Mouse (Mus musculus): ENCODE data around the gene Qpctl. TPM values are rescaled to one million over a fixed set of nuclear protein-coding genes. Genes with fewer than 3 reads are reported as not detected.

The Qpctl gene
- polyA plus RNA-seq, 1 experiment from 2014 or later, result 4.1 TPM

DNA sequence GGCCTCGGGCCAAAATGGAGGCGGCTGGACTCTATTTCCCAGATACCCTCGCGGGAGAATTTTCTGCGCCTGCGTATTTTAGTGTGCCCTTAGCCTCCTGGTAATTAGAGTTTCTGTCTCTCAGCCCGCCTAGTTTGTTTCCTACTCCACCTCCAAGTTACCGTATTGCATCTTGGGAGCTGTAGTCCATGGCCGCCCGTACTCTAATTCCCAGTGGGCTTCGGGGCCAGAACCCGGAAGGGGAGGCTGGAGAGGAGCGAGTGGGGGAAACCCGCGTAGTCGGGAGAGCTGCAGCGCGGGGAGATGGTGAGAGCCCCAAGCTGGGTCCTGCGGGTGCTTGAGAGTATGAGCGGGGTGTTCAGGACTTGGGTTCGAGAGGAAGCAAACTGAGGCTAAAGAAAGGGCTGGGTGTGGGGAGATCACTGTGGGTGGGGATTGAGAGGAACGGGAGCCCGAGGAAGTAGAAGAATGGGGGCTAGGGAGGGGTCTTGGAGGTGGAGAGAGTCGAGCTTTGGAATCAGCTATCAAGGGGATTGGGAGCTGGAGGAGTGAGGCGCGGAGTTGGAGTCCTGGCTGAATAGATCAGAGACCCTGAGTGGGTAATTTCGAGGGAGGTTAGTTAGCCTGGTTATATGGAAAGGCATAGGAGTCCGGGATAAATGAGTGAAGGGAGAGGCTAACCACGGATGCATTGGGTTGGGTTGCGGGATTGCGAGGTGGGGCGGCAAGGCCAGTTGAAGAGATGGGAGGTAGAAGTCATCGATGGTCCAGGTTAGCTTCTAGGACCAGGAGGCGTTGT, 29.3 kb downstream of the Qpctl start, which contains the start of gene Fbxo46:
Fbxo46 (plus strand) TSS at position 229 of the 799 bp plus-strand sequence.
- peak within 1 kb of the TSS; percentile 83 for H3K4me2 ChIP-seq
- H3K36me3 ChIP-seq (replicated peaks), result no peaks in the 10 kb centered on the region
- no peaks in the 10 kb centered on the region; the same call in 1 of the 2 replicates for H3K9me3 ChIP-seq (replicated peaks)
- WGBS (ENCODE audit: insufficient replicate concordance), result under 1% methylated on average over 34 of the region's 34 CpGs
- H3K4me1 ChIP-seq (replicated peaks), result peaks cover 25% of the 10 kb centered on the region
- peak within 1 kb of the TSS; percentile 45; the same call in 1 of the 2 replicates for H3K27ac ChIP-seq (replicated peaks)
- peak; percentile 96 for ATAC-seq (ENCODE audit: insufficient read depth)
- peak within 1 kb of the TSS; percentile 76 for H3K4me3 ChIP-seq (replicated peaks)
- H3K9ac ChIP-seq, result peak within 1 kb of the TSS; percentile 76
- peaks cover 16% of the 10 kb centered on the region for H3K27me3 ChIP-seq

DNA sequence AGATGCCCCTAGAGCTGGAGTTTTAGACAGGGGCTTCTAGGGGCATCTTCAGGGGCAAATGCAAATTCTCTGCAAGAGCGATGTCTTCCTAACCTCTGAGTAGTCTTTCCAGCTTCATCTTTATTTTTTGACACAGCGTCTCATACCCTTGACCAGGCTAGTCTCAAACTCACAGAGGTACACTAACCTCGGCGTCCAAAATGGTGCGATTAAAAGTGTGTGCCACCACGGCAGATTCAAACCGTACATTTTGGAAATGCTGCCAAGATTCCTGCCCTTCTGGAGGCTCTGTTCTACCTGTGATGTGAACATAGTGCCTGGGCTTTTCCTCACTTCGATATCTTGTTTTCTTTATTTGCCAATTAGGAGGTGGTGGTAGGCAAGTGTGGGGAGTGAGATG, 30.0 kb downstream of the Qpctl start:
- no peak overlapping the region for H3K27ac ChIP-seq (replicated peaks)
- H3K27me3 ChIP-seq, result peaks cover 19% of the 10 kb centered on the region
- H3K4me3 ChIP-seq (replicated peaks), result peak overlapping the region; percentile 76
- no peaks in the 10 kb centered on the region for H3K36me3 ChIP-seq (replicated peaks)
- no peak overlapping the region for H3K9ac ChIP-seq
- WGBS (ENCODE audit: insufficient replicate concordance), result 86% methylated on average over 8 of the region's 8 CpGs
- peak overlapping the region; percentile 83 for H3K4me2 ChIP-seq
- peak; percentile 3 for ATAC-seq (ENCODE audit: insufficient read depth)
- peaks cover 25% of the 10 kb centered on the region for H3K4me1 ChIP-seq (replicated peaks)
- H3K9me3 ChIP-seq (replicated peaks), result no peaks in the 10 kb centered on the region; the same call in 1 of the 2 replicates

DNA sequence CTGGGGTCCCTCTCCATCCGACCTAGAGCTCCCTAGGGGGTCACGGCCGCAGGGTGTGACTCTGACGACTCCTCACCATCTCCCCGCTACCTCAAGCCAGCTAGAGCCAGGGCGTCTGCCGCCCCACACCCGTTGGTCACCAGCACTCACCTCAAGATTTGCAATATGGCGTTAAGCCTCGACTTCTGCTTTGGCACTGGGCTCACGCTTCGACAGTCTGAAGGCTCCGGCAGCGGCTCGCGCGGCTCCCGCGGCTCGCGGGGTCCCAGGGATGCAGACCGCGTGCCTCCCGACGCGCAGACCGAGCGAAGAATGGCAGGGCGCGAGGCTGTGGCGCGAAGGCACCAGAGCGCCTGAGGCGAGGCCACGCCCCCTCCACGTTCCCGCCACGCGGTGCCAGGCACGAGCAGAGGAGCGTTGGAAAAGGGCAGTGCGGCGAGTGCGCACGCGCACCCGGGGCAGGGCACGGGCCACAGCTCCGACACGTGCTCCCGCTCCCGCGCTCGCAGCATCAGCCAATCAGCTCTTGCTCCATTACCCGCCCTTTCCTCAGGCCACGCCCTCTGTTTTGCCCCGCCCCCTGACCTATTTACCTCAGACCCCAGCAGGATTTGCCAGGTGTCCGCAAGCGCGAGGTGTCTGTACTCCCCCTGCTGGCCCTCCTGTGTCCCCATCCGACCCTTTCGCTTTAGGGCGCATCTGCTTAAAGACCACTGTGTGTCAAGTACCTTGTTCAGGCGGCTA, 30.9 kb downstream of the Qpctl start, which contains the start of gene Gm4969:
Gm4969 (minus strand) TSS at position 341 of the 744 bp plus-strand sequence.
- H3K27me3 ChIP-seq, result peaks cover 26% of the 10 kb centered on the region
- no peak within 1 kb of the TSS for H3K9ac ChIP-seq
- H3K36me3 ChIP-seq (replicated peaks), result no peaks in the 10 kb centered on the region
- H3K4me3 ChIP-seq (replicated peaks), result peak within 1 kb of the TSS; percentile 76
- H3K4me2 ChIP-seq, result peak within 1 kb of the TSS; percentile 83
- 26% methylated on average over 64 of the region's 64 CpGs for WGBS (ENCODE audit: insufficient replicate concordance)
- H3K27ac ChIP-seq (replicated peaks), result no peak within 1 kb of the TSS
- H3K4me1 ChIP-seq (replicated peaks), result peaks cover 25% of the 10 kb centered on the region
- no peaks in the 10 kb centered on the region; the same call in 1 of the 2 replicates for H3K9me3 ChIP-seq (replicated peaks)
- no peak for ATAC-seq (ENCODE audit: insufficient read depth)

DNA sequence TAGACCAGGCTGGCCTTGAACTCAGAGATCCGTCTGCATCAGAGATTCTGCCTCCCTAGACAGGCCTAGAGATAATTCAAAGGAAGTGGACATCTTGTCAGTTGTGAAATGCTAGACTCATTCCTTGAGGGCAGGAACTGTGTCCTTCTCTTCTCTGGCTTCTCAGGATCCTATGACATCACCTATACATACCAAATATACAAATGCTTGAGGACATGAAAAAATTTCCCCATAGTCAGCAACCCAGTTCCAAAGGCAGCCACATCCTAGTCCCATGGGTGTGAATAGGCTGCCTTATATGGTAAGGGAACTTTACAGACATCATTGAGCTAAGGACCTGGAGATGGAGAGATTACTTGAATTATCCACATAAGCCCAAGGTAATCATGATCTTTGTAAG, 39.5 kb downstream of the Qpctl start:
- ATAC-seq (ENCODE audit: insufficient read depth), result no peak
- H3K4me1 ChIP-seq (replicated peaks), result 0 out of 2 replicates have a peak, but pooled peaks cover 3% of the 10 kb centered on the region
- no peak overlapping the region for H3K4me3 ChIP-seq (replicated peaks)
- peaks cover 38% of the 10 kb centered on the region for H3K27me3 ChIP-seq
- H3K9me3 ChIP-seq (replicated peaks), result no peaks in the 10 kb centered on the region
- H3K36me3 ChIP-seq (replicated peaks), result no peaks in the 10 kb centered on the region
- WGBS (ENCODE audit: insufficient replicate concordance), result 46% methylated on average over 1 of the region's 1 CpGs
- H3K9ac ChIP-seq, result no peak overlapping the region
- no peak overlapping the region for H3K27ac ChIP-seq (replicated peaks)
- no peak overlapping the region for H3K4me2 ChIP-seq

DNA sequence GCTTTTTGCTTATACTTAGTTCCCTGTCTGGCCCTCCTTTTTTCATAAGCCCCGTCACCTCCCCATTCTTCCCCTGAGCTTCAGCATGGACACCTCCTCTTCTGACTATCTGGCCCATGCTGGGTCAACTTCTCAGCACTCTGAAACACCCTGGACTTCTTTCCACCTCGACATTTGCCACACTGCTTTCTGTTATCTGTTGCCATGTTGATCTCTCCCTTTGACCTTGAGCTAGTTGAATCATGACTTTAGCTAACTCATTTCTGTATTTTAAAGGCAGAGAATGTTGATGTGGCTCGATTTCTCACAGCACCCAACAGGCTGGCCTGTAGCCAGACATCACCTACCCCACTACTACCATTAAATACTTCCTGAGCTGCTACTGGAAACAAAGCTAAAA, 41.7 kb downstream of the Qpctl start:
- no peak for ATAC-seq (ENCODE audit: insufficient read depth)
- Histone ChIP-seq H3K9me3 (replicated peaks) (no peaks in the 10 kb centered on the region), H3K27ac (replicated peaks) (no peak overlapping the region), H3K9ac (no peak overlapping the region), H3K4me2 (no peak overlapping the region), H3K4me1 (replicated peaks) (0 out of 2 replicates have a peak, but pooled peaks cover 3% of the 10 kb centered on the region), H3K27me3 (peaks cover 34% of the 10 kb centered on the region), H3K36me3 (replicated peaks) (no peaks in the 10 kb centered on the region), H3K4me3 (replicated peaks) (no peak overlapping the region)
- 27% methylated on average over 3 of the region's 3 CpGs for WGBS (ENCODE audit: insufficient replicate concordance)

DNA sequence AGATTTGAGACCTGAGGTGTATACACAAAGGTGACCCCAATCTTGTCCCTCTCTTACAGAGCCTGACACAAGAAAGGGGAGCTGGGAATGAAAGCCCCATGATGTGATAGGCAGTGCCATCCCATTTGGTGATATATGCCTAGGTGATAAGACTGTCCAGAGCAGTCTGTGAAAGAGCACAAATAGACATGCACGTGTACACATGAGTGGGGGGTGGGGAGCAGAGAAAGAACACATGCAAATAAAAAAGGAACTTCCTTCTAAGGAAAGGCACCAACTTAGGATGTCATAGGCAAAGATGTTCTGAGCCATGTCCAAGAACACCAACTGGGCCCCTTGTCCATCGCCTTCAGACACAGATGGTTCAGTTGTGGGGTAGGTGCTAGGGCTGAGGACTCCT, 44.6 kb downstream of the Qpctl start:
- WGBS (ENCODE audit: insufficient replicate concordance), result 42% methylated on average over 2 of the region's 2 CpGs
- H3K27ac ChIP-seq (replicated peaks), result no peak overlapping the region
- no peak for ATAC-seq (ENCODE audit: insufficient read depth)
- no peak overlapping the region for H3K9ac ChIP-seq
- H3K27me3 ChIP-seq, result peaks cover 37% of the 10 kb centered on the region
- H3K4me3 ChIP-seq (replicated peaks), result no peak overlapping the region
- H3K4me2 ChIP-seq, result no peak overlapping the region
- 0 out of 2 replicates have a peak, but pooled peaks cover 3% of the 10 kb centered on the region for H3K4me1 ChIP-seq (replicated peaks)
- no peaks in the 10 kb centered on the region for H3K36me3 ChIP-seq (replicated peaks)
- no peaks in the 10 kb centered on the region for H3K9me3 ChIP-seq (replicated peaks)

DNA sequence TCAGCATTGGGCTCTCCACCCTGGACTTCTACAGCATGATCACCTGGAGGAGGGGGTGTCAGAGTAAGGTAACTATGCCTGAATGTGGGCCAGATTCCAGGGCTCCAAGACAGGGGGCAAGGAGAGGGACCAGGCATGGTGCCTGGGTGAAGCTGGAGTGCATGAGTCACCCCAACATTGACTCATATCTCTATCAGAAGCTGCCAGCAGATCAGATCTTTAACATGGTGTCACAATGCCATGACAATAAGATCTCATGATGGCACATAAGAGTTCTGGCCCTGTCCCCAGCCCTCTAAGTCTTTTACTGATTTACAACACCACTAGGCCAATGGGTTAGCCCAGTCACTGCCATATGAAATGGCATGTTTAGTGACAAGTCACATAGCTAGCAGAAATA, 45.4 kb downstream of the Qpctl start:
- H3K4me3 ChIP-seq (replicated peaks), result no peak overlapping the region
- no peak overlapping the region for H3K9ac ChIP-seq
- no peaks in the 10 kb centered on the region for H3K36me3 ChIP-seq (replicated peaks)
- peaks cover 42% of the 10 kb centered on the region for H3K27me3 ChIP-seq
- no peak overlapping the region for H3K4me2 ChIP-seq
- H3K4me1 ChIP-seq (replicated peaks), result 0 out of 2 replicates have a peak, but pooled peaks cover 3% of the 10 kb centered on the region
- no peak overlapping the region for H3K27ac ChIP-seq (replicated peaks)
- no peak for ATAC-seq (ENCODE audit: insufficient read depth)
- no peaks in the 10 kb centered on the region for H3K9me3 ChIP-seq (replicated peaks)

DNA sequence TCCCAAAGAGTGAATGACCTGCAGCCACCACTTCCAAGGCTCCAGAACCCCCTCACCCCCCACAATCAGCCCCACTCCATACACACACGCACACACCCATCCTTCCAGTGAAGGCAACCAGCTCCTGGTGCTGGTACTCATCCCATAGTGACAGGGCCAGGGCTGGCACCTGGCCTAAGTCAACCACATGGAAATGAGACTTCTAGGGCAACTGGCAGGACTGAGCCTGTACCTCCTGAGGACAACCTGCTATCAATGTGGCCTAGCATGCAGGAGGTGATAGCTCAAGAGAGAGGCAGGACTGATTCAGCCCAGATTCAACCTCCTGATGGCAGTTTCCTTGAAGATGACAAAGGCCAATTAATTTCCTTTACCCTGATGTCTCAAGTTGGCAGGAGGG, 48.8 kb downstream of the Qpctl start:
- ATAC-seq (ENCODE audit: insufficient read depth), result no peak
- no peak overlapping the region for H3K4me2 ChIP-seq
- WGBS (ENCODE audit: insufficient replicate concordance), result 47% methylated on average over 1 of the region's 1 CpGs
- H3K27me3 ChIP-seq, result peaks cover 62% of the 10 kb centered on the region
- no peak overlapping the region for H3K4me3 ChIP-seq (replicated peaks)
- no peak overlapping the region for H3K27ac ChIP-seq (replicated peaks)
- H3K36me3 ChIP-seq (replicated peaks), result no peaks in the 10 kb centered on the region
- peaks cover 22% of the 10 kb centered on the region for H3K4me1 ChIP-seq (replicated peaks)
- no peaks in the 10 kb centered on the region for H3K9me3 ChIP-seq (replicated peaks)
- H3K9ac ChIP-seq, result no peak overlapping the region

DNA sequence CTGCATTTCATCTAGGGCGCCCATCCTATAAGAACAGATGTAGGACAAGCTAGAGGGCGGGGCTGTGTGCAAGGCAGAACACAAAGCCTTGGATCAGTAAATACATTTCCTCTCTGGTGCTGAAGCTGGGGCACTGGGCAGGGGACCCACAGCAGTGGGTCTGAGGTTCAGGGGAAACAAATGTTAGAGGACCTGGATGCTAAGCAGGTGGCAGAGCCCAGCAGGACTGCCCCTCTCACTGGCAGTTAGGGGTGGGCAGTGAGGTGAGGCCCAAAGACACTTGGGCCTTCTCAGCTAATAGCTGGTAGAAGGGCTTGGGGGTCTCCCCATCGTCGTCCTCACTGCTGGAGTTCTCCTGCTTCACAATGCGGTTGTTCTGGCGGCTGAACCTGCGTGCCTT, 50.3 kb downstream of the Qpctl start:
- 55% methylated on average over 7 of the region's 7 CpGs for WGBS (ENCODE audit: insufficient replicate concordance)
- H3K27ac ChIP-seq (replicated peaks), result no peak overlapping the region
- ATAC-seq (ENCODE audit: insufficient read depth), result no peak
- H3K27me3 ChIP-seq, result peaks cover 77% of the 10 kb centered on the region
- no peak overlapping the region for H3K4me2 ChIP-seq
- no peak overlapping the region for H3K9ac ChIP-seq
- no peaks in the 10 kb centered on the region for H3K36me3 ChIP-seq (replicated peaks)
- H3K4me1 ChIP-seq (replicated peaks), result peaks cover 37% of the 10 kb centered on the region
- H3K4me3 ChIP-seq (replicated peaks), result no peak overlapping the region
- no peaks in the 10 kb centered on the region for H3K9me3 ChIP-seq (replicated peaks)

DNA sequence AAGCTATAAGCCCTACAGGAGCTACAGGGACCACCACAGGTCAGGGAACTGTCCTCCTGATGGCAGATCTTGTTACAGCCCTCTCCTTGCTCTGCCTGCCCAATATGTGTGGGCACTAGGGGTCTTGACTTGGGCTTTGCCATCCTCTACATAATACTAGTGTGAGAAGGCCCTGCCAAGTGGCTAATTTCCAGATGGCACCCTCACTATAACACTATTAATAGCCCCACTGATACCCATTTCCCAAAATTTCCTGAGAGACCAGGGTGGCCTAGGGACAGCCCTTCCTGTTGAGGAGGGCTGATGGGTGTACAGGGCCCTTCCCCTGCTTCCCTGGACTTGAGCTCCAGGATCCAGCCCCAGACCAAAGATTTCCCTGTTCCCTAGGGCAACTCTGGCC, 51.2 kb downstream of the Qpctl start:
- Histone ChIP-seq H3K27me3 (peaks cover 77% of the 10 kb centered on the region), H3K36me3 (replicated peaks) (no peaks in the 10 kb centered on the region), H3K4me1 (replicated peaks) (peaks cover 47% of the 10 kb centered on the region), H3K9me3 (replicated peaks) (no peaks in the 10 kb centered on the region), H3K4me3 (replicated peaks) (no peak overlapping the region), H3K27ac (replicated peaks) (no peak overlapping the region), H3K4me2 (no peak overlapping the region), H3K9ac (no peak overlapping the region)
- ATAC-seq (ENCODE audit: insufficient read depth), result no peak

DNA sequence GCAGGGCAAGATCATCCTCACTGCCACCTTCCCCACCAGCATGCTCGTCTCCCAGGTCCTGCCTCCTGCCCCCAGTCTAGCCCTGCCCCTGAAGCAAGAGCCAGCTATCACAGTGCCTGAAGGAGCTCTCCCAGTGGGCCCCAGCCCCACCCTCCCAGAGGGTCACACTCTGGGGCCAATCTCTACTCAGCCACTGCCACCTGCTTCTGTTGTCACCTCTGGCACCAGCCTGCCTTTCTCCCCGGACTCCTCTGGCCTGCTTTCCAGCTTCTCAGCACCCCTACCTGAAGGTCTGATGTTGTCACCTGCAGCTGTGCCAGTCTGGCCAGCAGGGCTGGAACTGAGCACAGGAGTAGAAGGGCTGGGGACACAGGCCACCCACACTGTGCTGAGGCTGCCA, 51.9 kb downstream of the Qpctl start:
- peaks cover 53% of the 10 kb centered on the region for H3K4me1 ChIP-seq (replicated peaks)
- H3K4me3 ChIP-seq (replicated peaks), result no peak overlapping the region
- no peak overlapping the region for H3K27ac ChIP-seq (replicated peaks)
- H3K36me3 ChIP-seq (replicated peaks), result no peaks in the 10 kb centered on the region
- H3K9ac ChIP-seq, result no peak overlapping the region
- no peak for ATAC-seq (ENCODE audit: insufficient read depth)
- H3K4me2 ChIP-seq, result no peak overlapping the region
- no peaks in the 10 kb centered on the region for H3K9me3 ChIP-seq (replicated peaks)
- peaks cover 81% of the 10 kb centered on the region for H3K27me3 ChIP-seq
- WGBS (ENCODE audit: insufficient replicate concordance), result 27% methylated on average over 2 of the region's 2 CpGs
